Mouse (Mus musculus) C2C12 (cell line): ENCODE data around the gene Susd1.

Experiments used
- CEBPB ChIP-seq: IDR thresholded peaks from one replicate; pipeline ENCODE4 v1.6.1; 2011; ENCODE audit warnings: low read depth, mild to moderate bottlenecking, control low read depth, moderate library complexity
- CTCF ChIP-seq: IDR thresholded peaks from one replicate; pipeline ENCODE4 v1.5.1; 2011; ENCODE audit not compliant: control insufficient read depth, insufficient read depth, insufficient read length
- FOSL1 ChIP-seq: IDR thresholded peaks from one replicate; pipeline ENCODE4 v1.8.0; 2011; ENCODE audit warnings: mild to moderate bottlenecking, low read length; ENCODE audit not compliant: poor library complexity, insufficient read depth, severe bottlenecking
- MAX ChIP-seq: IDR thresholded peaks from one replicate; pipeline ENCODE4 v1.6.1; 2011; ENCODE audit warnings: mild to moderate bottlenecking, control low read depth
- MYOG ChIP-seq: IDR thresholded peaks from one replicate; pipeline ENCODE4 v1.6.1; 2011; ENCODE audit not compliant: control insufficient read depth, insufficient read length; ENCODE audit errors: extremely low read depth
- USF1 ChIP-seq: IDR thresholded peaks from one replicate; pipeline ENCODE4 v1.6.1; 2011; ENCODE audit warnings: low read depth, mild to moderate bottlenecking, control low read depth, moderate library complexity

GRCm38 (mm10) chr4:59351938-59352337 lies 86.5 kb downstream of the Susd1 start:
- TF ChIP-seq MAX: no peak
- no peak for TF ChIP-seq CEBPB
- TF ChIP-seq CTCF: no peak
- TF ChIP-seq MYOG: no peak
- no peak for TF ChIP-seq USF1
- no peak for TF ChIP-seq FOSL1
